Mouse (Mus musculus) brain, embryonic 14.5 days (tissue): ENCODE results near the gene Ergic2.

ENCODE experiments used
- CTCF ChIP-seq: fragments of 200-500 bp; IDR thresholded peaks from 2 replicates; pipeline ENCODE4 v1.5.1; 2012; ENCODE audit warnings: inconsistent platforms, mild to moderate bottlenecking, moderate library complexity, borderline replicate concordance; ENCODE audit not compliant: insufficient read depth, insufficient read length; ENCODE audit errors: extremely low read depth
- POLR2A ChIP-seq: fragments of 200-500 bp; IDR thresholded peaks from 2 replicates; pipeline ENCODE4 v1.6.1; 2012; ENCODE audit warnings: mild to moderate bottlenecking, inconsistent platforms, borderline replicate concordance; ENCODE audit not compliant: poor library complexity, insufficient read depth, insufficient read length, severe bottlenecking; ENCODE audit errors: extremely low read depth

DNA sequence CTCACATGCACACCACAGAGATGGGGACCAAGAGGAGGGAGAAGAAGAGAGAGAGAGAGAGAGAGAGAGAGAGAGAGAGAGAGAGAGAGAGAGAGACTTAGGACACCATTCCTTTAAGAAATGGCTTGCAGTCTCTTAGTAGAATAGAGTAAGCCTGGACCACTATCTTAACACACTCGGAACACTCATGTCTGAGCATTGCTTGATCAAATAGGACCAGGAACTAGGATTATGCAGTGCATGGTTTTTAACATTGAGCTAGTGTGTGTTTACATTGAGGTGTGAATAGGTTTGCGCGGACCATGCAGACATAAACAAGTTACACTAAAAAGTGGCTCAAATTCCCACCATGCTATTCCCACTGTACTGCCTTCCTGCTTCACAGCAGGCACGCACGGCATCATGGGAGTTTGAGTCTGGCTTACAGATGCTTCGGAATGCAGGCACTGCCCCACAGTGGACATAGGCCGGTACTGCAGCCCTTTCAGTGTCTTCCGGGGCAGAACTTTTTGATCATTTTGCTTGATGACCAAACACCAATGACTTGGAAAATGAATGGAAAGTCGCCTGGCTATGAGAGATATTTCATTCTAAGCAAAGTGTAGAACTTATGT lies 76.3 kb downstream of the Ergic2 start:
- TF ChIP-seq CTCF (peak; percentile 94), POLR2A (no peak)
